Mouse (Mus musculus) liver, adult 2 months (tissue): ENCODE results near the gene Gfap. TPM values are rescaled to one million over a fixed set of nuclear protein-coding genes. Genes with fewer than 3 reads are reported as not detected.
A peak's percentile ranks its signal among the peaks of the same experiment; 100 is the strongest.

Experiments
- DNase-seq: peaks from one replicate; pipeline ENCODE4 v3.0.0-alpha.2; 2011; ENCODE audit warnings: low read depth, low spot score; ENCODE audit errors: extremely low read depth
- H3K27ac ChIP-seq: fragments of 200-500 bp; replicated peaks from 2 replicates; pipeline ENCODE4 v1.5.1; 2012; ENCODE audit warnings: low read depth, mild to moderate bottlenecking, control low read depth, inconsistent platforms, low read length; ENCODE audit not compliant: insufficient read depth
- H3K27me3 ChIP-seq: fragments of 200-500 bp; 2 replicates; pipeline ENCODE4 v1.6.1; 2012; ENCODE audit warnings: mild to moderate bottlenecking, moderate library complexity, low read length, inconsistent platforms; ENCODE audit not compliant: control insufficient read depth, insufficient read depth
- H3K36me3 ChIP-seq: fragments of 200-500 bp; 2 replicates; pipeline ENCODE4 v1.6.1; 2012; ENCODE audit warnings: low read length, inconsistent platforms; ENCODE audit not compliant: control insufficient read depth, insufficient read depth
- H3K4me1 ChIP-seq: fragments of 200-500 bp; 2 replicates; pipeline ENCODE4 v1.6.1; 2011; ENCODE audit warnings: low read length; ENCODE audit not compliant: control insufficient read depth, insufficient read depth
- H3K4me3 ChIP-seq: fragments of 200-500 bp; 2 replicates; pipeline ENCODE4 v1.5.1; 2011; ENCODE audit warnings: low read depth, mild to moderate bottlenecking, control low read depth, low read length, moderate library complexity; ENCODE audit not compliant: insufficient read depth
- H3K79me2 ChIP-seq: fragments of 200-500 bp; 2 replicates; pipeline ENCODE4 v1.6.1; 2012; ENCODE audit warnings: inconsistent platforms, mild to moderate bottlenecking, low read length, moderate library complexity; ENCODE audit not compliant: control insufficient read depth, insufficient read depth
- H3K9ac ChIP-seq: fragments of 200-500 bp; 2 replicates; pipeline ENCODE4 v1.6.1; 2012; ENCODE audit warnings: low read depth, mild to moderate bottlenecking, control low read depth, inconsistent platforms, low read length
- CTCF ChIP-seq: fragments of 200-500 bp; IDR thresholded peaks from 2 replicates; pipeline ENCODE4 v1.5.1; 2011; ENCODE audit warnings: low read depth, low read length, control low read depth
- POLR2A ChIP-seq: fragments of 200-500 bp; IDR thresholded peaks from 2 replicates; pipeline ENCODE4 v1.6.1; 2011; ENCODE audit warnings: low read length, control low read depth; ENCODE audit not compliant: insufficient read depth; ENCODE audit errors: extremely low read depth
- WGBS: fragments of 180-500 bp; shearing (Covaris S2); methylation state at CpG from one replicate; pipeline ENCODE4 v1.1.7; 2018; 5-methylcytosine and 5-hydroxymethylcytosine counted together
- polyA plus RNA-seq: library from polyadenylated mRNA; depleted of rRNA; stranded (reverse); fragments of >200 nt; gene quantifications from 2 replicates; pipeline ENCODE4 v1.2.3, GENCODE M21; 2012
- total RNA-seq: library from RNA; depleted of rRNA; stranded (reverse); fragments of >200 nt; gene quantifications from 2 replicates; pipeline ENCODE4 v1.2.3, GENCODE M21; 2014

Gfap gene
- total and polyA plus RNA-seq, 2 experiments, result 0.18 to 0.29 TPM

GRCm38 (mm10) chr11:102893015-102893651, 7.6 kb downstream of the Gfap start:
- Histone ChIP-seq H3K9ac (peak overlapping the region; percentile 55), H3K27ac (no peak overlapping the region), H3K79me2 (no peaks in the 10 kb centered on the region), H3K36me3 (no peaks in the 10 kb centered on the region), H3K4me3 (peak overlapping the region; percentile 18; the same call in 1 of the 2 replicates), H3K4me1 (peaks cover 5% of the 10 kb centered on the region; the same call in 1 of the 2 replicates), H3K27me3 (no peaks in the 10 kb centered on the region)
- 4% methylated on average over 43 of the region's 43 CpGs for WGBS
- TF ChIP-seq POLR2A (no peak), CTCF (peak; percentile 75)
- peak; percentile 39 for DNase-seq

- Histone ChIP-seq H3K9ac (no peak overlapping the region), H3K4me1 (peaks cover 5% of the 10 kb centered on the region; the same call in 1 of the 2 replicates), H3K27ac (no peak overlapping the region), H3K4me3 (no peak overlapping the region), H3K36me3 (no peaks in the 10 kb centered on the region), H3K79me2 (no peaks in the 10 kb centered on the region), H3K27me3 (no peaks in the 10 kb centered on the region)
- 79% methylated on average over 5 of the region's 5 CpGs for WGBS
- DNase-seq, result no peak
- TF ChIP-seq CTCF, result no peak
Observed at GRCm38 (mm10) chr11:102890096-102890495, 10.6 kb downstream of the Gfap start.

- no peaks in the 10 kb centered on the region for H3K27me3 ChIP-seq
Observed at GRCm38 (mm10) chr11:102888135-102888534, 12.6 kb downstream of the Gfap start.

GRCm38 (mm10) chr11:102887433-102887832, 13.3 kb downstream of the Gfap start:
- H3K4me3 ChIP-seq, result no peak overlapping the region
- WGBS, result 71% methylated on average over 4 of the region's 5 CpGs
- H3K36me3 ChIP-seq, result no peaks in the 10 kb centered on the region
- no peak overlapping the region for H3K9ac ChIP-seq
- no peaks in the 10 kb centered on the region for H3K27me3 ChIP-seq
- no peak overlapping the region for H3K27ac ChIP-seq
- no peak for DNase-seq
- no peaks in the 10 kb centered on the region for H3K79me2 ChIP-seq
- TF ChIP-seq POLR2A (no peak), CTCF (no peak)
- H3K4me1 ChIP-seq, result no peaks in the 10 kb centered on the region

More at GRCm38 (mm10) chr11:102888135-102888534, 12.6 kb downstream of the Gfap start:
- no peak for DNase-seq
- Histone ChIP-seq H3K4me1 (0 out of 2 replicates have a peak, but pooled peaks cover under 1% of the 10 kb centered on the region), H3K36me3 (no peaks in the 10 kb centered on the region), H3K79me2 (no peaks in the 10 kb centered on the region), H3K27ac (no peak overlapping the region), H3K9ac (no peak overlapping the region), H3K4me3 (no peak overlapping the region)
- TF ChIP-seq CTCF (no peak), POLR2A (no peak)
- WGBS, result 48% methylated on average over 3 of the region's 3 CpGs

- 63% methylated on average over 10 of the region's 10 CpGs for WGBS
- Histone ChIP-seq H3K27me3 (no peaks in the 10 kb centered on the region), H3K27ac (no peak within 1 kb of the TSS), H3K9ac (no peak within 1 kb of the TSS), H3K79me2 (0 out of 2 replicates have a peak, but pooled peaks cover 7% of the 10 kb centered on the region), H3K36me3 (no peaks in the 10 kb centered on the region), H3K4me3 (no peak within 1 kb of the TSS), H3K4me1 (peaks cover 6% of the 10 kb centered on the region; the same call in 1 of the 2 replicates)
- TF ChIP-seq POLR2A, result no peak
- no peak for DNase-seq
Observed at GRCm38 (mm10) chr11:102884616-102885219, 16.0 kb downstream of the Gfap start, which contains the start of gene Fam187a. TSS of gene Fam187a (plus strand) at chr11:102885169.
